ENCODE assay signal across 7 mouse cellular contexts in genomic region chr8:71881618-71882274, GRCm38 (mm10). TPM values are rescaled to one million over a fixed set of nuclear protein-coding genes. Genes with fewer than 3 reads are reported as not detected.
DNase-seq lines count a peak whose midpoint lies in the region; ATAC-seq and TF ChIP-seq lines count a peak whose summit lies in the region.

Gene Zfp709, plus strand, starts transcription at chr8:71882019.

- H3K4me2 ChIP-seq in embryonic facial prominence, embryonic 13.5 days = peak within 1 kb of the TSS; percentile 86
- peak within 1 kb of the TSS; percentile 88 for H3K4me2 ChIP-seq in midbrain, embryonic 12.5 days (replicated peaks)

- ATAC-seq in embryonic facial prominence, embryonic 13.5 days (ENCODE audit: insufficient number of reproducible peaks, insufficient read depth, low FRiP score, low TSS enrichment, low read depth) = peak; percentile 76; the same call in 1 of the 2 replicates
- peak; percentile 92 for ATAC-seq in midbrain, embryonic 12.5 days (ENCODE audit: low FRiP score, low read depth)

- TF ChIP-seq CTCF in bone marrow, adult 2 months (IDR thresholded peaks at IDR 0.05; ENCODE audit: control insufficient read depth, insufficient read depth, low read length) = 0 out of 2 replicates have a peak, but pooled peaks have one; percentile 6

- H3K27me3 ChIP-seq in embryonic facial prominence, embryonic 13.5 days = no peaks in the 10 kb centered on the region
- 0 out of 2 replicates have a peak, but pooled peaks cover 6% of the 10 kb centered on the region for H3K27me3 ChIP-seq in limb, embryonic 10.5 days (ENCODE audit: low read depth, poor library complexity, severe bottlenecking)
- 0 out of 2 replicates have a peak, but pooled peaks cover 3% of the 10 kb centered on the region for H3K27me3 ChIP-seq in midbrain, embryonic 12.5 days

- H3K27ac ChIP-seq in bone marrow, adult 2 months (ENCODE audit: control insufficient read depth, insufficient read depth, low read depth, low read length, poor library complexity) = peak within 1 kb of the TSS; percentile 76
- peak within 1 kb of the TSS; percentile 78 for H3K27ac ChIP-seq in embryonic facial prominence, embryonic 13.5 days
- H3K27ac ChIP-seq in limb, embryonic 10.5 days = peak within 1 kb of the TSS; percentile 89
- H3K27ac ChIP-seq in midbrain, embryonic 12.5 days (replicated peaks) = peak within 1 kb of the TSS; percentile 76

- H3K36me3 ChIP-seq in embryonic facial prominence, embryonic 13.5 days = peaks cover 22% of the 10 kb centered on the region
- peaks cover 20% of the 10 kb centered on the region for H3K36me3 ChIP-seq in limb, embryonic 10.5 days
- peaks cover 20% of the 10 kb centered on the region for H3K36me3 ChIP-seq in midbrain, embryonic 12.5 days

- peak within 1 kb of the TSS; percentile 87 for H3K9ac ChIP-seq in embryonic facial prominence, embryonic 13.5 days
- peak within 1 kb of the TSS; percentile 86 for H3K9ac ChIP-seq in midbrain, embryonic 12.5 days (replicated peaks)

- WGBS in bone marrow, adult 2 months = 2% methylated on average over 45 of the region's 45 CpGs
- 4% methylated on average over 45 of the region's 45 CpGs for WGBS in embryonic facial prominence, embryonic 13.5 days
- WGBS in limb, embryonic 10.5 days = 8% methylated on average over 45 of the region's 45 CpGs
- WGBS in midbrain, embryonic 12.5 days = 8% methylated on average over 45 of the region's 45 CpGs

- peak; percentile 98 for DNase-seq in heart, adult 11 months
- DNase-seq in kidney, adult 18-20 months = peak; percentile 77
- DNase-seq in limb, embryonic 10.5 days (ENCODE audit: low spot score) = peak; percentile 71
- peak; percentile 78 for DNase-seq in skeletal muscle tissue, adult 2 months (ENCODE audit: low read depth, low spot score)

- peaks cover 16% of the 10 kb centered on the region for H3K9me3 ChIP-seq in embryonic facial prominence, embryonic 13.5 days
- H3K9me3 ChIP-seq in limb, embryonic 10.5 days (replicated peaks) = peaks cover 3% of the 10 kb centered on the region
- H3K9me3 ChIP-seq in midbrain, embryonic 12.5 days = peaks cover 21% of the 10 kb centered on the region

- no peaks in the 10 kb centered on the region for H3K4me1 ChIP-seq in bone marrow, adult 2 months (ENCODE audit: control insufficient read depth, insufficient read depth, low read length)
- no peaks in the 10 kb centered on the region for H3K4me1 ChIP-seq in embryonic facial prominence, embryonic 13.5 days
- peaks cover 11% of the 10 kb centered on the region for H3K4me1 ChIP-seq in limb, embryonic 10.5 days
- H3K4me1 ChIP-seq in midbrain, embryonic 12.5 days = peaks cover 4% of the 10 kb centered on the region

- peak; percentile 61; the same call in 1 of the 2 replicates for TF ChIP-seq POLR2A in bone marrow, adult 2 months (IDR thresholded peaks at IDR 0.05; ENCODE audit: borderline replicate concordance, control insufficient read depth, low read depth, low read length)

- peak within 1 kb of the TSS; percentile 76 for H3K4me3 ChIP-seq in bone marrow, adult 2 months (replicated peaks; ENCODE audit: control insufficient read depth, low read depth, low read length)
- H3K4me3 ChIP-seq in embryonic facial prominence, embryonic 13.5 days = peak within 1 kb of the TSS; percentile 75
- peak within 1 kb of the TSS; percentile 68 for H3K4me3 ChIP-seq in limb, embryonic 10.5 days
- H3K4me3 ChIP-seq in midbrain, embryonic 12.5 days = peak within 1 kb of the TSS; percentile 73

RNA-seq across cellular contexts. Expression of gene Zfp709, which starts in this region (rescaled TPM):
- polyA plus RNA-seq in bone marrow, adult 2 months (2011; ENCODE audit: insufficient read depth, insufficient read length, low replicate concordance, missing spikeins) = 0.70 and 1.8 TPM in 2 replicates
- 7.7 and 8.4 TPM in 2 replicates for polyA plus RNA-seq in embryonic facial prominence, embryonic 13.5 days (2015; fragmentation: Nextera tagmentation; extraction: Ambion mirVana)
- 3.7 and 3.9 TPM in 2 replicates for polyA plus RNA-seq in limb, embryonic 10.5 days (2016; fragmentation: Nextera tagmentation; extraction: Ambion mirVana)
- 8.6 and 8.8 TPM in 2 replicates for polyA plus RNA-seq in midbrain, embryonic 12.5 days (2016; fragmentation: Nextera tagmentation; extraction: Ambion mirVana)

Comparison
In these comparisons a context has a peak if more than half of its experiments do, and no peak if none do; other contexts are left out.
1. Peak in every context shown above with its lines: DNase-seq, ATAC-seq, H3K4me3 ChIP-seq and H3K27ac ChIP-seq.